Mouse (Mus musculus): ENCODE measurements at regions not wholly inside any gene's neighbourhood (a gene's known extent, or its start where the extent isn't known, plus 50 kb on each side); places are given as distances from the start of the nearest gene placed in this dataset.

DNA sequence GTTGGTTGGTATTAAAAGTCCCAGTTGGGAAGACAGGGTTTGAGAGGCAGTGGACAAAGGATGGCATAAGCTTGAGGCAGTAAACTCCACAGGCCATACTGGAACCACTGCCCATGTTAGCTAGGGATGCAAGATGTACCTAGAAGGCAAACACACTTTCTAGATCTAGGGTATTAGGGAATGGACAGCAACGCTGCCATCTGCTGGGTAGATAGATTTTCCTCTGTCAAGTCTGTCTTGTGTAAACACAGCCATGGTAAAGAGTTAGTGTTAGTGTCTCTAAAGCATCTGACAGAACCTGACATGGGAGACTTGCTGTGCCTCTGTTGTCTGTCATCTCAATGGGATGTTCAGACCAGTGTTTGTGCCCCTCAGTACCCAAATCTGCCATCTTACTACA, 573.5 kb upstream of the Adamts5 start:
- DNase-seq = no peak

DNA sequence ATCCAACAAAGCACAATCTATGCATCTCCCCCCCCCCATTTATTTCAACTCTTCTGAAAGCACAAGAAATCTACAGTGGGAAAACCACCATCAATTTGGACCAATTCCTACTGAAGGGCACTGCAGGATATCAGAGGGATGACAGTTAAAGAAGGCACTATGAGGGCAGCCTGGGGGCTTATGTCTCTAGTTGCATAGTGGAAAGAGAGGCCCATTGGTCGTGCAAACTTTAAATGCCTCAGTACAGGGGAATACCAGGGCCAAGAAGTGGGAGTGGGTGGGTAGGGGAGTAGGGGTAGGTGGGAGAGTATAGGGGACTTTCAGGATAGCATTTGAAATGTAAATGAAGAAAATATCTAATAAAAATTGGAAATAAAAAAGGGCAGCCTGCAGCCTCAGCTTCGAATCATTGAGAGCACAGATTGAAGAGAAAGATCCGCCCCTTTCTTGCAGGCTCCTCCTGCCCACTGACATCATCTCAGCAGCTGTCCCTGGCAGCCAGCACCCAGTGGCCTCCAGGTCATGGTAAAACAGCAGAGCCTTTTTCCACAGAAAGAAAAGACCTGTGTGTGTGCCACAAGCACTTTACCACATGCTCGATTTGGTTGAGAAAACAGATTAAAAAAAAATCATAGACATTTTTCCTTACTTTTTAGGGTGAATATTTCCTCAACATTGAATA, 571.6 kb upstream of the Adamts5 start:
- DNase-seq = no peak

DNA sequence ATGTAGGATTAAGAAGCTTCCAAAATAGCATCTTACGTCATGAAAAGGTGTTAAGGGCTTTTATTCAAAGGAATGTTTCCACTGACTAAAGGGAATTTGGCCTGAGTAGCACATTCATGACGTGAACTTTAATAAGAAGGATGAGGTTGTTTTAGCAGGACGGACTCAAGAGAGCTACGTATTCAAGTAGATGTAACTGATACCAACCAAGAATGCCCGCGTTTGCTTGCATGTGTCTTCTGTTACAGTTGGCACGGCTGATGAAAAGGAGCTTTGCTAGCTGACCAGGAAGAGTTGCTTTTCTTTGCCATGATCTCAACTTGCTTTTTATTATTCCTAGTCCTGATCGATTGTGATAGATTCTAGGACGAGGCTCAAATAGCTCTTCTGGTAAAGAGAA, 559.4 kb upstream of the Adamts5 start:
- no peak for DNase-seq

GRCm38 (mm10) chr16:86456649-86457048, 555.0 kb upstream of the Adamts5 start:
- DNase-seq = no peak

DNA sequence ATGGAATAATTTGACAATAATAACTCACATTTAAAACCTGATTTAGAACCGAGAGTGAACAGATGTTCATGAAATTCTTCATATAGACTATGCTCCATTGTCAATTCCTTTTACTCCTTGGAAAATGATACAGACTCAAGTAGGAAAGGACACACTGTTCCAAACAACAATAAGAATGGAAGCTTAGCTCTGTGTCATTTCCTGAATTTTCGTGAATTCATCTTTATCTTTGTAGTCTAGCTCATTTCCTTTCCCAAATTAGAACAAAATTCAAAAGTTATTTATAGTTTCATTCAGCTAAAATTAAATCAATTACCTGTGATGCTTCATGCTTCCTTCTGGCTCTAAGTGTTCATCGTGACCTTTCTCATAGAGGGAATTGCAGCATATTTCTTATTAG, 553.2 kb upstream of the Adamts5 start:
- DNase-seq = no peak

DNA sequence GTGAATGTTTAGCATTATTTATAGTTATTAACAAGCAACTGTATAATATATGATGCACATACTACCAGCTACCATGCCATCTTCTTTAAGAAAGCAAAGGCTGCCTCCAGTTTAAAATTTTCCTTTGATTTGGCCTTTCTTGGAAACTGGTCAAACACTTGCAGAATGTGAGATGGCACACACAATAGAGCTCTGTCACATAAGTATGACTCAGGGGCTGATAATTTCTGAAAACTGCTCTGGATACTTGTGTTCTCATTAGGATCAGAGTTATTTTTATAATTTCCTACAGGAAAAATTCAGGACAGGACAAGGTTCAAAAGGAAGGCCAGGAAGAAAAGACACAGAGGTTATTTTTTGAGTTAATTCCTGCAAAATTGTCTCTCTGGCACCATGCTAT, 552.4 kb upstream of the Adamts5 start:
- DNase-seq = no peak

GRCm38 (mm10) chr16:86448478-86449160, 547.0 kb upstream of the Adamts5 start:
- no peak for DNase-seq

GRCm38 (mm10) chr16:86419458-86419857, 517.8 kb upstream of the Adamts5 start:
- DNase-seq = peak; percentile 49

GRCm38 (mm10) chr16:86404309-86404708, 502.7 kb upstream of the Adamts5 start:
- DNase-seq = no peak

GRCm38 (mm10) chr16:86401381-86401780, 499.8 kb upstream of the Adamts5 start:
- DNase-seq = no peak

DNA sequence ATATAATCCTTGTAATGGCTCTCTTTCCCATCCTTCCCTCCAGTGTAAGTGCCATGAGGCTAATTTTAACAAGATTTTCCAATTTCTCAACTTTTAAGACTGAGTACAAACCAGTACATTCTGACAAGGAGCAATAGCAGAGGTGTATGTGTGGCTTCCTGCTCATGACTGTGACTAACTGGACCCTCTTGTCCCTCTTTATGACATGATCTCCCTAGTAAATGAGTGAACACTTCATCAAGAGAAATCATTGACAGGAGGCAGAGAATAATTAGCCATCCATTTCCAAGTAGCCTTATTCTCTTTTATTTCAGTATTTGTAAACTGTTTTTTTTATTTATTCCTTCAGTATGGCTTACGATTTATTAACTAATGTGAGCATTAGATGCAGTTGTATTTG, 497.7 kb upstream of the Adamts5 start:
- DNase-seq = no peak

GRCm38 (mm10) chr16:86397521-86397920, 495.9 kb upstream of the Adamts5 start:
- no peak for DNase-seq

GRCm38 (mm10) chr16:86389063-86389723, 487.6 kb upstream of the Adamts5 start:
- DNase-seq = no peak

GRCm38 (mm10) chr16:86388128-86388527, 486.5 kb upstream of the Adamts5 start:
- no peak for DNase-seq

DNA sequence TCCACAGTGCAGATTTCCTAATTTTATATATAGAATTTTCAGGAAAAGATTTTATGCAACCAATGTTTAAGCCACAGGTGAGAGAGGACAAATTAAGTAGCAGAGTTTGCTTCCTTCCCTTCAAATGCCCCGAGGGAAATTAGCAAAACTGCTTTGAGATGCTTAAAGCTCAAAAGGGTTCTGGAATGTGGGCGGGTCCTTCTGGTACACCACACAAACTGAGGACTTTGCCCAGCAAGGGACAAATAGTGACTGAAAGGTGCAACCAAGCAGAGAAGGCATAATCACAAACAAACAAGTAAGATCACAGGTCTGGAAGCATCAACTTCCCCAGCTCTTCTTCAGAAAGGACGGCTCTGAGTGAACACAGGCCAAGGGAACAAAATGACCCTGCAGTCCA, 476.4 kb upstream of the Adamts5 start:
- no peak for DNase-seq

- no peak for DNase-seq
These were observed 470.0 kb upstream of the Adamts5 start for GRCm38 (mm10) chr16:86371652-86372051.

DNA sequence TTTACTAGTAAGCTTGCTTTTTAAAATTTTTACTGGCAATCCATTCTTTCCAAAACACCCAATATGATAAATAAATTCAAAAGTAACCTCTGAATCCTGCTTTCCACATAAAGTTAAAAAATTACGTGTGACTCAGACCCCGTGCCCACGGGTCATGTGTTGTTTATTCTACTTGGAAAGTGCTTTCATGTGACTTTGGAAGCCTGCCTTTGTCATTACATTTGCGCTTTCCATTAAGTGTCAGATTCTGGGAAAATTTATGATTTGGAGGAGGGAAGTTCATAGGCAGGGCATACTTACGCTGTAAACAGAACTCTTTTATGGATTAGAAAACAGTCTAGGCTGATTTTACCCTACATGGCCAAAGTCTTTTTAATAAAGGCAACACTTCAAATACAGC, 466.8 kb upstream of the Adamts5 start:
- no peak for DNase-seq

DNA sequence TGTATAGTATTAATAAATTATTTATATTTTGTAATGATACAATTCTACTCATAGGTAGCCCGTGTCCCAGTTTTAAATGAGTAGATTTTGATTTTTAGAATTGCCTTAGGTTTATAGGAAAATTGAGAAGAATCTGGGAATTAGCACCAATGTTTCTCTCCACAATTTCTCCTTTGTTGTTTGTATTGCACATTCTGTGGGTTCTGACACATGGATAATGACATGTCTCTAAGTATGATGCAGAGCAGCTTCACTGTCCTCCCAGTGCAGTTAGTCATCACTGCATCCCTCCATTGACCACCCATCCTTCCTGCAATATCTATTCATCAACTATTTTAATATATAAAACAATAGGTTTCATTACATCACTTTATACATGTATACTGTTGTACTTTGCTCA, 464.6 kb upstream of the Adamts5 start:
- DNase-seq = no peak

DNA sequence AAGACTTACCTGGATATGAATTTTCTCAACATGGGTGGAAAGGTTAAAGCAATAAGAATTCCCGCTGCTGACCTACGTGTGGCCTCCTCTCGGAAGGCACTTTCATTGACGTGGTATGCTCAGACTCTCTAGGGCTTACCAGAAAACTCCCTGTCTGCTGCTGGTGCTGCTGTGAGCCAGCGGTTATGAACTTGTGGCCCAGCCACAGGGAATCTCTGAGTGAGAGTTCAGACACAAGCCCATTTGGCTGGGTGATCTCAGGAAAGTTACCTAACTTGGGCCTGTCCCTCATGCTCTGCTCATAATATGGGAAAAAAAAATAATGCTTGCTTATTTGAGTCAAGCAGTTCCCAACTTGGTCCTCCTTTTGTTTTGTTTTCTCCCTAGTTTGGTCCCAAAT, 459.5 kb upstream of the Adamts5 start:
- DNase-seq = no peak

DNA sequence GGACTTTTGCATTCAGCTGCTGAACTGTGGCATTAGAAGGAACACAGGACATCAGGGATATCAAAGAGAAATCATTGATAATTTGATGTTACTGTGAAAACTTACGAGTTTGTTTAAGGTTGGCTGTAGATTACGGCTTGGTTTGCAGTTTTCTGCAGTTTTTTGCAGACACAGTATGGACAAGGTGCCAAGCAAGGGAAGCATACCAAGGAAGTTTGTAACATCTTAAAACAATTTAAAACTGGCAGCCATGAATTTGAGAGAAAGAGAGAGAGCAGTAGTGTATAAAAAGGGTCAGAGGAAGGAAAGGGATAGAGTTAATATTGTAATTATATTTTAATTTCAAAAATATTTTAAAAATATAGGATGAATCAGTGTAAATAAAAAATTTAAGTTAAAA, 453.4 kb upstream of the Adamts5 start:
- no peak for DNase-seq

DNA sequence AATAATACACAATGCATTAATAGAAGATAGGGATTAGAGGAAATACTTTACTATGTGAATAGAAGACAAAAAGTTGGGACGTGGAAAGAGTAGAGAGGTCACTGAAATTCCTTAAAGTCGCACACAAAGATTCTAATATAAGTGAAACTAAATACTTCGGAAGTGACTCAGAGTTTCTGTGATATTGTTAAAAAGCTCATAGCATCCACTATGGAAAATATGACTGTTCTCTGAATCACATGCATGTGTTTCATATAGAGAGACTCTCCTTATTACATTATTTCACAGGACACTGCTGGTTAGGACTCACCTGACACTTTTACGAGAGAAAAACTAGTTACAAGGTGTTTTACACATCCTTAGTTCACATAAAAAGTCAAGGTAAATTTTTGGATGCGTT, 446.1 kb upstream of the Adamts5 start:
- no peak for DNase-seq

- no peak for DNase-seq
These were observed 445.3 kb upstream of the Adamts5 start for GRCm38 (mm10) chr16:86346916-86347315.

DNA sequence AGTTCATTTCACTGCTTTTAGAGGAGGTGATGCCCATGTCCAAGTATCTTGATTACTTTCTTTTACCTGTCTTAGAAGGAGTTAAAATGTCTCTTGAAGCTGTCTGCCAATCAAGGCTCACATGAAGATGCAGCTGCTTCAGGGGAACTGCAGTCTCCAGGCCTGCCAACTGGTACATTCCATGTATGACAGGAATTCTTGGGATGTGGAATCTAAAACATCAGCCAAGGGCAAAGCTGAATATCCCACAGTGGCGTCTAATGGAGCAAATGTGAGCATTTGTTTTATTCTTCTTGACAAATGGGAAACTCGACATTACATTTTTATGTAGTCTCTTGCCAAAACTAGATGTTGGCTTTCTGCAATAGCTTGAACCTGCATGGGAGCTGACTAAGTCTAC, 438.7 kb upstream of the Adamts5 start:
- DNase-seq = no peak

- DNase-seq = no peak
These were observed 423.8 kb upstream of the Adamts5 start for GRCm38 (mm10) chr16:86325406-86325805.

Data from cerebellum, adult 9-10 months (tissue).